Mouse (Mus musculus): ENCODE measurements around the gene Atp9a. TPM values are rescaled to one million over a fixed set of nuclear protein-coding genes. Genes with fewer than 3 reads are reported as not detected.

Gene Atp9a
- polyA plus RNA-seq, 1 experiment from 2014 or later, result 28.3 TPM

- peaks cover 17% of the 10 kb centered on the region for H3K4me1 ChIP-seq
- H3K4me2 ChIP-seq, result no peak overlapping the region
- no peaks in the 10 kb centered on the region for H3K9me3 ChIP-seq
- no peaks in the 10 kb centered on the region for H3K27me3 ChIP-seq
- peak overlapping the region; percentile 80 for H3K27ac ChIP-seq
- H3K4me3 ChIP-seq (replicated peaks), result no peak overlapping the region
- H3K9ac ChIP-seq, result no peak overlapping the region
- no peak for ATAC-seq (ENCODE audit: low FRiP score)
- peaks cover 10% of the 10 kb centered on the region; the same call in 1 of the 2 replicates for H3K36me3 ChIP-seq (replicated peaks)
- WGBS, result 88% methylated on average over 7 of the region's 7 CpGs
These were observed 47.2 kb downstream of the Atp9a start for GRCm38 (mm10) chr2:168695027-168695403.

DNA sequence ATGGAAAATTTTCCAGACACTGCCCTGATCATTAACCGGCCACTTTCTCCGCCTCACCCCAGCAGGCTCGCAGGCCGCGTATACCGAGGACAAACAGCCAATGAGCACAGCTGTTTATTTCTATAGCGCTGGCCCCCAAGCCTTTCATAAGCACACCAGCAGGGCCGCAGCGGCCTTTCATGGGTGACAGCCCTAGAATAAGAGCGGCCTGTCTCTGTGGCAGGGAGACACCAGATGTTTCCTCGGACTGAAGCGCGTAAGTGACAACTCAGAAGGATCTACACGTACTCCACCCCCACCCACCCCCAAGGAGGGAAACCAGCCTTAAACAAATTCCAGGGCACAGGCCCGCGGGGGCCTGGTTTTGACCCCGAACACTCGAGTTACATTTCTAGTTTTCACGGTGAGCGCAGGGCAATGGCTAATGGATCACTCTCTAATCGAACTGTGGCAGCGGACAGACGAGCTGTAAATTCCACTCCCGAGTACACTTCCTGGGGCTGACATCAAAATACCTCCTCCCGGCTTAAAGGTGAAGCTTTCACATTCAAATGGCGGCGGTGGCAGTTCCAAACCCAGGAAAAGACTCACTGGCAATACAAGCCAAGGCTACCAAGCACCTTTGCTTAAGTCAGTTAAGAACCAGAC lies 47.7 kb downstream of the Atp9a start:
- Histone ChIP-seq H3K27ac (peak overlapping the region; percentile 80), H3K4me2 (peak overlapping the region; percentile 34), H3K4me3 (replicated peaks) (no peak overlapping the region), H3K4me1 (peaks cover 17% of the 10 kb centered on the region), H3K9me3 (no peaks in the 10 kb centered on the region), H3K36me3 (replicated peaks) (peaks cover 10% of the 10 kb centered on the region; the same call in 1 of the 2 replicates), H3K27me3 (no peaks in the 10 kb centered on the region), H3K9ac (no peak overlapping the region)
- ATAC-seq (ENCODE audit: low FRiP score), result peak; percentile 84
- WGBS, result 1% methylated on average over 27 of the region's 27 CpGs

DNA sequence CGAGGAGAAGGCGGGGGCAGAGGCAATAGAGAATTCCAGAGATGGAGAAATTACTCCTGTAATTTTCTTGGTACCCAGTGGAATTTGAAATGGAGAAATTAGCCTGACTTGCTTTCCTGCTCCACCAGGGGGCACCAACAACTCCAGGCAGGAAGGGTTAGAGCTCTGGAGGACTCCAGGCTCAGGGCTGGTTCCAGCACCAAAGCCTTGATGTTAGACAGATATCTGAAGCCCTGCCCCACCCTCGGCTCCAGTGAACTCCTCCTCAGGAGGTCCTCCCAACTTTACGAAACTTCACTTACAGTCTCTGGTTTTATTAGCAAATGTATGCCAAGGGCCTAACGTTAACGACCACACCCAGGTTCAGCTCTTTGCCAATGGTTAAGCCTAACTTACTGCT lies 50.4 kb downstream of the Atp9a start:
- Histone ChIP-seq H3K36me3 (replicated peaks) (peaks cover 12% of the 10 kb centered on the region), H3K4me2 (no peak overlapping the region), H3K27me3 (no peaks in the 10 kb centered on the region), H3K9ac (no peak overlapping the region), H3K4me3 (replicated peaks) (no peak overlapping the region), H3K9me3 (no peaks in the 10 kb centered on the region), H3K27ac (no peak overlapping the region), H3K4me1 (peaks cover 17% of the 10 kb centered on the region)
- ATAC-seq (ENCODE audit: low FRiP score), result peak; percentile 42; the same call in 1 of the 2 replicates
- WGBS, result 57% methylated on average over 6 of the region's 6 CpGs

GRCm38 (mm10) chr2:168687326-168687725 lies 54.9 kb downstream of the Atp9a start:
- no peak overlapping the region for H3K9ac ChIP-seq
- no peak for ATAC-seq (ENCODE audit: low FRiP score)
- H3K4me1 ChIP-seq, result 0 out of 2 replicates have a peak, but pooled peaks cover 10% of the 10 kb centered on the region
- no peaks in the 10 kb centered on the region for H3K27me3 ChIP-seq
- H3K4me3 ChIP-seq (replicated peaks), result no peak overlapping the region
- H3K9me3 ChIP-seq, result no peaks in the 10 kb centered on the region
- H3K36me3 ChIP-seq (replicated peaks), result peaks cover 3% of the 10 kb centered on the region; the same call in 1 of the 2 replicates
- WGBS, result 87% methylated on average over 12 of the region's 12 CpGs
- H3K27ac ChIP-seq, result no peak overlapping the region; the same call in 1 of the 2 replicates
- no peak overlapping the region for H3K4me2 ChIP-seq

DNA sequence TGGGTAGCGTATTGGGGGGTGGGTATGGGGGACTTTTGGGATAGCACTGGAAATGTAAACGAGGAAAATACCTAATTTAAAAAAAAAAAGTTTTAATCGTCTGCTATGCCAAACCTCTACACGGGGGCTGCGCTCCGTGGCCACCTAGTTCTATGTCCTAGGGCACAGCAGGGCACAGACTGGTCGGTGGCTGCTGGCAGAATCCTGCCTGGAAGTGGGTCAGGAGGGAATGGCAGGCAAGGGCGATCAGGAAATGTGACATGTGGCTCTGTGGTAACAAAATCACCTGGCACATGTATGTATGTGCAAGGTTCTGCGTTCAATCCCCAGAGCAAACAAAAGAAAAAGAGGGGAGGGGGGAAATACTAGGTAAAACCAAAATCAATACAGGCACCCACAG lies 56.3 kb downstream of the Atp9a start:
- H3K27ac ChIP-seq, result no peak overlapping the region
- WGBS, result 93% methylated on average over 9 of the region's 9 CpGs

DNA sequence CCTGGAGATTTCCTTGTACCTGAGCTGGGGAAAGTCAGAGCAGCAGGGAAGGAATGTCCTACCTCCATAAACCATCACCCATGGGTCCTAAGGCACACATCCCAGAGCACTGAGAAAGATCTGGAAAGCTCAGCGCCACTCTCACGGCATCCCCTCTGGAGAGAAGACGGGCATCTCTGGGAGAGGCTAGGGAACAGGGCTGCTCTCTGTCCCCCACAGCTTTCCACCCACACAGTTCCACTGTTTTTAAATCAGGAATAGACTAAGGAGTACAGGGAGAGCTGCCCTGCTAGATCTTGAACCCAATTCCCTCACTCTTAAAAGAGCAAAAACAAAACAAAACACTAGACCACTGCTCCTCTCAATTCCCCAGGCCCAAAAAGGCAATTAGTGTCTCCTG lies 57.5 kb downstream of the Atp9a start:
- Histone ChIP-seq H3K27ac (no peak overlapping the region), H3K9ac (no peak overlapping the region), H3K4me1 (peaks cover 12% of the 10 kb centered on the region; the same call in 1 of the 2 replicates), H3K4me3 (replicated peaks) (no peak overlapping the region), H3K9me3 (peaks cover 4% of the 10 kb centered on the region; the same call in 1 of the 2 replicates), H3K36me3 (replicated peaks) (peaks cover 21% of the 10 kb centered on the region), H3K27me3 (no peaks in the 10 kb centered on the region), H3K4me2 (no peak overlapping the region)
- 87% methylated on average over 3 of the region's 3 CpGs for WGBS
- ATAC-seq (ENCODE audit: low FRiP score), result no peak

More for the DNA sequence above, 56.3 kb downstream of the Atp9a start:
- Histone ChIP-seq H3K9me3 (no peaks in the 10 kb centered on the region), H3K4me3 (replicated peaks) (no peak overlapping the region), H3K4me2 (no peak overlapping the region), H3K9ac (no peak overlapping the region), H3K36me3 (replicated peaks) (peaks cover 17% of the 10 kb centered on the region), H3K4me1 (0 out of 2 replicates have a peak, but pooled peaks cover 10% of the 10 kb centered on the region), H3K27me3 (no peaks in the 10 kb centered on the region)
- no peak for ATAC-seq (ENCODE audit: low FRiP score)

DNA sequence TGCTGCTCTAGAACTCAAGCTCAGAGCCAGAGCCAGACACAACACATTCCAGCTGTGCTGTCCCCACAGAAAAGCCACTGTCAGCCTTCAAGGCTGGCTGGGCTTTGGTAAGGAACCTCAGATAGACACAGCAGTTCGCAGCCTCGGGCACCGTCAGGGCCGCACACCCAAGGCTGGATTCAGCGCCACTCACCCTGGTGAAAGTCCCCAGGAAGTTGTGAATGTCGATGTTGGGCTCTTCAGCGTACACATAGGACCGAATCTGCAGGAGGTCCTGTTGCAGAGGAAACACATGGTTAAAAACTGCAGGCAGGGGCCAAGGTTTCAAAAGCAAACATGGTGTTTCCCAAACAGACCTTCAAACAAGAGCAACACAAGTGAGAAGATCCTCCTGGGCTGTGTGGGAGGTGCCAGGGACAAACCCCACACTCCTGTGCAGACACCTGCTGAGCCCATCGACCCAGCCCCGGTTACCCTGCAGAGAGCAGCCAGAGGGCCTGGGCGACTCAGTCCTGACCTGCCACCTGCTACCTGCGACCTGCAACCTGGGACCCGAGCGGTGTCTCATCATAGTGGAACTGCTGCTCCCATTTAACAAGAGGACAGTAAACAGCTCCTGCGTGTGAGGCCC lies 58.6 kb downstream of the Atp9a start:
- H3K27me3 ChIP-seq, result no peaks in the 10 kb centered on the region
- no peak overlapping the region for H3K9ac ChIP-seq
- peaks cover 22% of the 10 kb centered on the region for H3K4me1 ChIP-seq
- H3K27ac ChIP-seq, result 0 out of 2 replicates have a peak overlapping the region, but pooled peaks have one; percentile 14
- H3K9me3 ChIP-seq, result peaks cover 4% of the 10 kb centered on the region; the same call in 1 of the 2 replicates
- 62% methylated on average over 15 of the region's 15 CpGs for WGBS
- peaks cover 21% of the 10 kb centered on the region for H3K36me3 ChIP-seq (replicated peaks)
- ATAC-seq (ENCODE audit: low FRiP score), result no peak
- no peak overlapping the region for H3K4me2 ChIP-seq
- H3K4me3 ChIP-seq (replicated peaks), result no peak overlapping the region

- peaks cover 4% of the 10 kb centered on the region; the same call in 1 of the 2 replicates for H3K9me3 ChIP-seq
- H3K27me3 ChIP-seq, result no peaks in the 10 kb centered on the region
- no peak overlapping the region for H3K4me3 ChIP-seq (replicated peaks)
- peaks cover 28% of the 10 kb centered on the region for H3K36me3 ChIP-seq (replicated peaks)
- H3K9ac ChIP-seq, result no peak overlapping the region
- WGBS, result 90% methylated on average over 2 of the region's 2 CpGs
- no peak for ATAC-seq (ENCODE audit: low FRiP score)
- H3K4me1 ChIP-seq, result peaks cover 29% of the 10 kb centered on the region
- H3K27ac ChIP-seq, result no peak overlapping the region
- H3K4me2 ChIP-seq, result no peak overlapping the region
These were observed 59.5 kb downstream of the Atp9a start for GRCm38 (mm10) chr2:168682721-168683120.

DNA sequence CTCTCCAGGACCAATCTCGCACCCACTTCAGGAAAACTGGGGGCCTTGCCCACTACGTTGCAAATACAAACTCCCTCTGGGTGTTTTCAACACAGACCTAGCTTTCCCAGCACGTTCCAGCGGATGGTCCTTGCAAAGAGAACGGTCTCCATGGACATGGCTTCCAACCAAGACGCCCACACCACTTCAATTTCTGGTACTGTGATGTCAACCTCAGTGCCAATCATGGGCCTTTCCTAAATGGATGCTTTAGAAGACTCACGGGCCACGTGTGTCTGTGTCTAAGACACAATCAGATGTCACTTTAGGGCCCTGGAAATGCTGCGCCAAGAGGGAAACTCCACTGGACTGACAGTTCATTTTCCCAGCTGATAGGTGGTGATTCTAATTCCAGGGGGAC lies 60.7 kb downstream of the Atp9a start:
- H3K4me1 ChIP-seq, result peaks cover 41% of the 10 kb centered on the region
- 93% methylated on average over 9 of the region's 9 CpGs for WGBS
- H3K27ac ChIP-seq, result no peak overlapping the region
- H3K4me2 ChIP-seq, result no peak overlapping the region
- peaks cover 4% of the 10 kb centered on the region; the same call in 1 of the 2 replicates for H3K9me3 ChIP-seq
- H3K9ac ChIP-seq, result no peak overlapping the region
- ATAC-seq (ENCODE audit: low FRiP score), result no peak
- no peak overlapping the region for H3K4me3 ChIP-seq (replicated peaks)
- H3K36me3 ChIP-seq (replicated peaks), result peaks cover 25% of the 10 kb centered on the region
- H3K27me3 ChIP-seq, result no peaks in the 10 kb centered on the region

GRCm38 (mm10) chr2:168679381-168680199 lies 62.6 kb downstream of the Atp9a start:
- Histone ChIP-seq H3K4me2 (0 out of 2 replicates have a peak overlapping the region, but pooled peaks have one; percentile 6), H3K4me3 (replicated peaks) (no peak overlapping the region), H3K9ac (no peak overlapping the region), H3K9me3 (peaks cover 4% of the 10 kb centered on the region; the same call in 1 of the 2 replicates), H3K27me3 (peaks cover 5% of the 10 kb centered on the region; the same call in 1 of the 2 replicates), H3K36me3 (replicated peaks) (peaks cover 35% of the 10 kb centered on the region), H3K27ac (peak overlapping the region; percentile 84), H3K4me1 (peaks cover 40% of the 10 kb centered on the region)
- ATAC-seq (ENCODE audit: low FRiP score), result peak; percentile 24
- 49% methylated on average over 19 of the region's 19 CpGs for WGBS

DNA sequence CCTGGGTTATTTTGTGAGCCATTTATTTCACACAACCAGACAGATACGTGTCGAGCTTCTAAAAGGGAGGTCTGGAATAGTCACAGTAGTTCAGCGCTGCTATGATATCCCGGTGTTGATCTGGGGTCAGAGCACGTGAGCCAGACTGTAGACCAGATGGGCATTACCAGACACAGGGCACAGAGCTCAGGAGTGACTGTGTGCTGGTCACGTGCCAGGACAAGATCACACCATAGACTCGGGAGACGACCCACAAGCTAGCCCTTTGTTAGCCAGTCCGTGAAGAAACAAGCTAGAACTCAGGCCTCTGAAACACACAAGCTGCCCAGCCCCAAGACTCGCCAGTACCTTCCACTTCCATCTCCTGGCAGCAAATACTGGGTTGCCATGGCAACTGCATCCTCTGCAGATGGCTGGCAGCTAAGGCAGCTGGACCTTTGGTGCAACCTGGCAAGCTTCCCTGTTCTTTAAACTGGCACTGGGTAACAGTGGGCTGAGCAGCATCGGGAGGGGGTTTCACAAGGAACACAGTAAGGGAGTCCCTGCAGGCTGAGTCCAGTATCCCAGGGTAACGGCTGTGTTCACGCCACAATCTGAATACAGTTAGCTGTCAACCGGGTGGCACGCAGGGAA lies 63.4 kb downstream of the Atp9a start:
- Histone ChIP-seq H3K4me3 (replicated peaks) (no peak overlapping the region), H3K4me2 (0 out of 2 replicates have a peak overlapping the region, but pooled peaks have one; percentile 6), H3K27me3 (peaks cover 5% of the 10 kb centered on the region; the same call in 1 of the 2 replicates), H3K4me1 (peaks cover 34% of the 10 kb centered on the region), H3K36me3 (replicated peaks) (peaks cover 41% of the 10 kb centered on the region), H3K27ac (peak overlapping the region; percentile 84), H3K9ac (no peak overlapping the region), H3K9me3 (peaks cover 4% of the 10 kb centered on the region; the same call in 1 of the 2 replicates)
- WGBS, result 66% methylated on average over 15 of the region's 15 CpGs
- ATAC-seq (ENCODE audit: low FRiP score), result peak; percentile 77

Measured in forebrain, embryonic 12.5 days (tissue).